Mouse (Mus musculus) intestine, embryonic 14.5 days (tissue): ENCODE measurements around the gene Bcl3. TPM values are rescaled to one million over a fixed set of nuclear protein-coding genes. Genes with fewer than 3 reads are reported as not detected.

Source experiments
- ATAC-seq: fragments of 200-750 bp; cut with Nextera tagmentation; replicated peaks from 2 replicates; pipeline ENCODE4 v1.8.0; 2017; ENCODE audit warnings: low read depth, moderate number of reproducible peaks, moderate TSS enrichment, moderate library complexity; ENCODE audit not compliant: low FRiP score, low TSS enrichment
- DNase-seq: peaks from one replicate; pipeline ENCODE4 v3.0.0-alpha.2; 2018; ENCODE audit warnings: low spot score
- H3K27ac ChIP-seq: fragments of 300-500 bp; sonication (generic); 2 replicates; pipeline ENCODE4 v1.5.1; 2014; ENCODE audit warnings: low read depth, mild to moderate bottlenecking, control low read depth
- H3K27me3 ChIP-seq: fragments of 300-500 bp; sonication (generic); replicated peaks from 2 replicates; pipeline ENCODE4 v1.6.1; 2014; ENCODE audit warnings: low read length, control low read depth; ENCODE audit not compliant: control insufficient read depth, insufficient read depth
- H3K36me3 ChIP-seq: fragments of 300-500 bp; sonication (generic); 2 replicates; pipeline ENCODE4 v1.6.1; 2014; ENCODE audit warnings: low read length, control low read depth; ENCODE audit not compliant: control insufficient read depth, insufficient read depth
- H3K4me1 ChIP-seq: fragments of 300-500 bp; sonication (generic); replicated peaks from 2 replicates; pipeline ENCODE4 v1.6.1; 2014; ENCODE audit warnings: low read length, control low read depth, mixed read lengths; ENCODE audit not compliant: control insufficient read depth, insufficient read depth
- H3K4me2 ChIP-seq: fragments of 300-500 bp; sonication (generic); 2 replicates; pipeline ENCODE4 v1.6.1; 2014; ENCODE audit warnings: low read length
- H3K4me3 ChIP-seq: fragments of 300-500 bp; sonication (generic); 2 replicates; pipeline ENCODE4 v1.5.1; 2014; ENCODE audit warnings: low read depth, low read length, control low read depth, mixed read lengths
- H3K9ac ChIP-seq: fragments of 300-500 bp; sonication (generic); 2 replicates; pipeline ENCODE4 v1.6.1; 2014; ENCODE audit warnings: mild to moderate bottlenecking, low read length
- H3K9me3 ChIP-seq: fragments of 300-500 bp; sonication (generic); 2 replicates; pipeline ENCODE4 v1.6.1; 2016; ENCODE audit warnings: low read length, control low read depth; ENCODE audit not compliant: control insufficient read depth
- WGBS: fragments of 180-500 bp; shearing (Covaris S2); extraction: QIAGEN DNeasy Blood & Tissue Kit; methylation state at CpG from one replicate; pipeline ENCODE4 v1.1.7; 2014; 5-methylcytosine and 5-hydroxymethylcytosine counted together
- polyA plus RNA-seq: library from polyadenylated mRNA; unstranded; fragments of >200 nt; fragmentation: Nextera tagmentation; extraction: Ambion mirVana; gene quantifications from 2 replicates; pipeline ENCODE4 v1.2.1, GENCODE M21; 2014

Bcl3 gene
- polyA plus RNA-seq, 1 experiment from 2014 or later, result 13.5 TPM

DNA sequence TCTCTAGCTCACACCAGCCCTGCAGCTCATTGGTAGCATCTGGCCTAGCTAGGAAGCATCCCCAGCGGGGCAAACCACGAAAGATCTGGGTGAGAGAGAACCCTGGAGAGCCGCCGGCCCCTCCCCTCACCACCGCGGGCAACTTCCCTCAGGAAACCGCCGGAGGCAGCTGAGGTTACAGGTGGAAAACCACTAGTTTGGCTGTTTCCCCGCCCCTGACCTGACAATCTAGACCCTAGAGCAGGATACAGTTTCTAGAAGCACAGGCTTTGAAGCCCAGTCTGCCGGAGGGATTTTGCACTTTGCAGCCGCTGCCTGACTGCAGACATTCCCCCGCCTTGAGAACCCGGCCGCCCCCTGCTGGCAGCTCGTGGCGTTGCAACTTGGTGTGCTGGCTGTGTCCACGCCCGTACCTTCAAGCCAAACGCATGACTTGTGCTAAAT is 32.6 kb downstream of the Bcl3 start:
- WGBS, result 2% methylated on average over 19 of the region's 19 CpGs
- Histone ChIP-seq H3K4me3 (peak overlapping the region; percentile 21; the same call in 1 of the 2 replicates), H3K36me3 (no peaks in the 10 kb centered on the region), H3K4me1 (no peaks in the 10 kb centered on the region), H3K9ac (peak overlapping the region; percentile 37; the same call in 1 of the 2 replicates), H3K9me3 (no peaks in the 10 kb centered on the region), H3K27me3 (no peaks in the 10 kb centered on the region), H3K4me2 (peak overlapping the region; percentile 61), H3K27ac (no peak overlapping the region)
- ATAC-seq, result peak; percentile 63; the same call in 1 of the 2 replicates
- DNase-seq, result peak; percentile 99

DNA sequence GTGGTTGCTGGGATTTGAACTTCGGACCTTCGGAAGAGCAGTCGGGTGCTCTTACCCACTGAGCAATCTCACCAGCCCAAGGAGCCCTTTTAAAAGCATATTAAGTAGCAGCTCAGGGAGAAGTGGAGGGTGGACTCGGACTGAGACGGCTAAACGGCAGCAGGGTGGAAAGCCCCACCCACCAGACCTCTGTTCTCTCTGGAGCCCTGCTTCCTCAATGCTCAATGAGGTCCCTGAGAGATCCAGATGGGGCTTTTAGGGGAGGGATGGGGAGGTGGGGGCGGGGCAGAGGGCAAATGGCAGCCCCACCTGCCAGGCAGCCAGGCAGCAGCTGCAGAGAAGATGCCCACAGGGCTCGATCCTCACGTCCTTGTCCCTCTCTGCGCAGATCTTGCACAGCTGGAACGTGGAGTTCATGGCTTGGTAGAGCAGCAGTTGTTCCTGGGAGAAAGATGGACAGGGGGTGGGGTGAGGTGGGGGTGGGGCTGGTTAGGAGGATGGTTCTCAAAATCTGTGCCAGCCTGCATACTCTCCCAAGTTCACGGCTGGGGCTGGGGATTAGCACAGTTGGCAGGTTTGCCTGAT is 36.6 kb downstream of the Bcl3 start:
- DNase-seq, result no peak
- Histone ChIP-seq H3K27me3 (no peaks in the 10 kb centered on the region), H3K27ac (no peak overlapping the region), H3K4me1 (no peaks in the 10 kb centered on the region), H3K9ac (no peak overlapping the region), H3K36me3 (no peaks in the 10 kb centered on the region), H3K4me2 (no peak overlapping the region), H3K4me3 (no peak overlapping the region), H3K9me3 (0 out of 2 replicates have a peak, but pooled peaks cover 4% of the 10 kb centered on the region)
- no peak for ATAC-seq
- WGBS, result 41% methylated on average over 12 of the region's 12 CpGs

DNA sequence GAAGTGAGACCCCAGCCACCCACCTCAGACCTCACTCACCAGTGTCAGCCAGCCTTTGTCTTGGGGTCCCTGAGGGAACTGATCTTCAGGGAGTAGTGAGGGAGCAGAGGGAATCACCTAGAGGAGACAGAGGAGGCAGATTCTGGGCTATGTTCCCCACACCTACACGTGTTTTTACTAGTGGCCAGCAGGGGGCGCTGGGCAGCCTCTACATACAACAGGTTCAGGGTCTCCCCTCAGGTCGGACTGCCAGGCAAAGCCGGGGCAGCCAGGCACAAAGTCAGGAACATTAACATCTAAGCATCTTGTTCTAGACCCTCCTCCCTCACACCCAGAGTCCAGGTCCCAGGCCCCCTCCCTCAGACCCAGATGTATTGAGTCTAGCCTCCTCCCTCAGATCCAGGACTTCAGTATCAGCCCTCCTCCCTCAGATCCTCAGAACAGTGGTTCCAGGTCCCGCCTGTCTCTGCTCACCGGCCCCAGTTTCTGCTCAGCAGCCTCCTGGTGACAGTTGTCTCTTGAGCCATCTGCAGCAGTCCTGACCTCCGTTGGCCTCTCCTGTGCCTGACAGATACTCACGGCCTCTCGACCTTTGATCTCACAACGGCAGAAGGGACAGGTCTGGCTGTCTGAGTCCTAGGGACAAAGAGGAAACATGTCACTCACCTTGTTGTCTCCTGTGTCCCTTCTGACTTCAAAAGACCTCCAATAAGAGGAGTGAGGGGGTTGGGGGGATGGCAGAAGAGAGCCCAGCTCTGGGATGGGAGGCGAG is 37.6 kb downstream of the Bcl3 start:
- H3K9ac ChIP-seq, result 0 out of 2 replicates have a peak overlapping the region, but pooled peaks have one; percentile 16
- H3K4me3 ChIP-seq, result no peak overlapping the region
- H3K27me3 ChIP-seq, result no peaks in the 10 kb centered on the region
- H3K9me3 ChIP-seq, result 0 out of 2 replicates have a peak, but pooled peaks cover 4% of the 10 kb centered on the region
- H3K4me1 ChIP-seq, result no peaks in the 10 kb centered on the region
- DNase-seq (no peak), ATAC-seq (no peak)
- no peak overlapping the region for H3K27ac ChIP-seq
- H3K36me3 ChIP-seq, result no peaks in the 10 kb centered on the region
- H3K4me2 ChIP-seq, result no peak overlapping the region
- 25% methylated on average over 11 of the region's 11 CpGs for WGBS

DNA sequence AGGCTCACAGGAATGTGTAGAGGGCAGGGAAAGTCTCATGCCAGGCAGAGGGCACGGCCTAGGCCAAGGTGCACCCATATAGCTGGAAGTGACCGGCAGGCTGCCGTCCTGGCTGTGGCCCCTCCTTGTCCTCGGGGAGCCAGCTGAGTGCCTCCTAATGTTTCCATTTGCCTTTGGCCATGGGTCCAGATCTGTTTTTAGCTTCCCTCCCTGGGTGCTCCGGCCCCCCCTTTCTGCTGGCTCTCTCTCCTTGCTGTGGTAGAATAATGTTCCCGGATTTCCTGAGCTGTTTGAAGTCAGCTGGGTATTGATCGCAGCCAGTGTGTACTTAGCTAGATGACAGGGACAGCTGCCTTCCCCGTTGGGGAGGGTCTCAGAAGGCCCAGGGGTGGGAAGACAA is 38.9 kb downstream of the Bcl3 start:
- no peak for ATAC-seq

DNA sequence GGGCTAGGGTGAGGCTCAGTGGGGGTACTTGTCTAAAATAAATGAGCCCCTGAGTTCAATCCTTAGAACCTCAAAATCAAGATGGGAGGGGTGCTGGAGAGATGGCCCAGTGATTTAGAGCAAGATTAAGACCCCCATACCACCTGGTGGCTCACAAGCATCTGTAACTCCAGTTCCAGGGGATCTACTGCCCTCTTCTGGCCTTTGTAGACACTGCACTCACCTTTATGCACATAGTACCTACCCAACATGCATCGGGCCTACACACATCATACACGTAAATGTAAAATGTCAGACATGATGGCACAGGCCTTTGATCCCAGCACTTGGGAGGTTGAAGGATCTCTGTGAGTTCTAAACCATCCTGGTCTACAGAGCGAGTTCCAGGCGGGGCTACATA is 39.9 kb downstream of the Bcl3 start:
- Histone ChIP-seq H3K4me1 (no peaks in the 10 kb centered on the region), H3K4me3 (no peak overlapping the region), H3K27me3 (no peaks in the 10 kb centered on the region), H3K9me3 (0 out of 2 replicates have a peak, but pooled peaks cover 4% of the 10 kb centered on the region), H3K9ac (no peak overlapping the region), H3K4me2 (no peak overlapping the region), H3K27ac (no peak overlapping the region), H3K36me3 (no peaks in the 10 kb centered on the region)
- WGBS, result 87% methylated on average over 4 of the region's 4 CpGs
- DNase-seq (no peak), ATAC-seq (no peak)

More for the DNA sequence above, 38.9 kb downstream of the Bcl3 start:
- 72% methylated on average over 8 of the region's 8 CpGs for WGBS
- no peak for DNase-seq
- no peaks in the 10 kb centered on the region for H3K4me1 ChIP-seq
- H3K9me3 ChIP-seq, result 0 out of 2 replicates have a peak, but pooled peaks cover 4% of the 10 kb centered on the region
- H3K36me3 ChIP-seq, result no peaks in the 10 kb centered on the region
- H3K27ac ChIP-seq, result no peak overlapping the region
- H3K9ac ChIP-seq, result no peak overlapping the region
- no peaks in the 10 kb centered on the region for H3K27me3 ChIP-seq
- no peak overlapping the region for H3K4me3 ChIP-seq
- no peak overlapping the region for H3K4me2 ChIP-seq

DNA sequence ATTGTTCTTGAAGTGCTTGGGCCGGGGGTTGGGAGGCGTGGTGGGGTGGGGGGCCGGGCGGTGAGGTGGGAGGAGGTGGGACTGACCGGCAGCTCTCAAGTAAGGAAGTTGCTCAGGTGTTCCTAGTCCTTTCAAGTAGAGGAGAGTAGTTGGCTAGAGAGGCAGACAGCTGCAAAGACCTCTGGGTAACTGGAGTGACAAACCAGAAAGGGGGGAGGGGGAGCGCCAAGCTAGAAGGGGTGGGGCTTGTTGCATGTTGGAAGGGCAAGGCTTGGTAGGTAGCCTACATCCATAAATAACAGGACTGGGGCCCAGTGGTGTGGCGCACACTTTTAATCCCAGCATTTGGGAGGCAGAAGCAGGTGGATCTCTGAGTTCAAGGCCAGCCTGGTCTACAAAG is 40.8 kb downstream of the Bcl3 start:
- no peaks in the 10 kb centered on the region for H3K36me3 ChIP-seq
- DNase-seq, result no peak
- H3K9ac ChIP-seq, result no peak overlapping the region
- 0 out of 2 replicates have a peak, but pooled peaks cover 4% of the 10 kb centered on the region for H3K9me3 ChIP-seq
- no peak overlapping the region for H3K4me2 ChIP-seq
- no peak overlapping the region for H3K27ac ChIP-seq
- H3K27me3 ChIP-seq, result no peaks in the 10 kb centered on the region
- H3K4me1 ChIP-seq, result no peaks in the 10 kb centered on the region
- ATAC-seq, result no peak
- H3K4me3 ChIP-seq, result no peak overlapping the region
- WGBS, result 86% methylated on average over 7 of the region's 7 CpGs

DNA sequence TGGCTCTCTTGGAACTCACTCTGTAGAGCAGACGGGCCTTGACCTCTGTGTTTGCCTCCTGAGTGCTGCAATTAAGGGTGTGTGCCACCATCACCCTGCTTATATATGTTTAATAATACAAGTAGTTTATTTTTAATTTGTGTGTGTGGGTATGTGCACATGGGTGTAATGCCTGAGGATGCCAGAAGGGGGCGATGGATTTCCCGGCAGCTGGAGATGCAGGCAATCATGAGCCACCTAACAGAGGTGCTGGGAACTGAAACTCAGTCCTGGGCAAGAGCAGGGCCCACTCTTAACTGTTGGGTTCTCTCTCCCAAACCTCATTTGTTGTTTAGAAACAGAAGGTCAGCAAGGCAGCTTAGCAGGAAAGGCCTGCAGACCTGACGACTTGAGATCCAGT is 42.7 kb downstream of the Bcl3 start:
- DNase-seq (no peak), ATAC-seq (no peak)
- 78% methylated on average over 4 of the region's 4 CpGs for WGBS
- H3K27ac ChIP-seq, result no peak overlapping the region
- no peaks in the 10 kb centered on the region for H3K36me3 ChIP-seq
- H3K9ac ChIP-seq, result no peak overlapping the region
- H3K9me3 ChIP-seq, result 0 out of 2 replicates have a peak, but pooled peaks cover 4% of the 10 kb centered on the region
- no peaks in the 10 kb centered on the region for H3K27me3 ChIP-seq
- no peak overlapping the region for H3K4me2 ChIP-seq
- no peaks in the 10 kb centered on the region for H3K4me1 ChIP-seq
- no peak overlapping the region for H3K4me3 ChIP-seq

DNA sequence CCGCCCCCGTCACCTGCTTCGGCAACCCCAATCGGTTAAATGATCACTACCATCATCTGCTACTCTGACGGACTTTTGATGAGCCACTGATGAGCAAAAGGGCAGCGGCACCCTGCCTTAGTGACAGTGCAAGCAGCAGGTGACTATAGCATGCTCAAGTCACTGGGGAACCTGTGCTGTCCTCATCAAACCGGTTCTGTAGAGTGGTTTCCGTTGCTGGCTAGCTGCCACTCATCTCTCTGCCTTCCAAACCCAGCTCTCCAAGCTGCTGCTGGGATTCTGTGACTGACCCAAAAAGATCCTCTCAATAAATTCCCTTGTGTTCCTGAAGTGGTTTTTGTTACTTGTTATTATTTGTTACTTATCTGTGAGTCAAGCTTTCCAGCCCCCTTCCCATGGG is 43.9 kb downstream of the Bcl3 start:
- Histone ChIP-seq H3K9ac (no peak overlapping the region), H3K4me2 (no peak overlapping the region), H3K36me3 (no peaks in the 10 kb centered on the region), H3K4me3 (no peak overlapping the region), H3K4me1 (no peaks in the 10 kb centered on the region), H3K27me3 (no peaks in the 10 kb centered on the region), H3K9me3 (0 out of 2 replicates have a peak, but pooled peaks cover 4% of the 10 kb centered on the region), H3K27ac (no peak overlapping the region)
- WGBS, result 83% methylated on average over 8 of the region's 8 CpGs
- ATAC-seq, result no peak
- DNase-seq, result no peak
